Mouse (Mus musculus) MEL (cell line): ENCODE measurements at regions not wholly inside any gene's neighbourhood (a gene's known extent, or its start where the extent isn't known, plus 50 kb on each side); places are given as distances from the start of the nearest gene placed in this dataset.

ENCODE experiments used
- DNase-seq: peaks from one replicate; pipeline ENCODE4 v3.0.0; 2011; ENCODE audit warnings: low read depth, low spot score
- H3K27ac ChIP-seq: 2 replicates; pipeline ENCODE4 v1.5.1; 2012; ENCODE audit warnings: low read depth, mild to moderate bottlenecking, control low read depth, low read length, moderate library complexity; ENCODE audit not compliant: control insufficient read depth
- H3K27me3 ChIP-seq, 2 experiments: fragments of 150-350 bp in 1 of 2; sonication (generic) in 1 of 2; 2 replicates each; pipeline ENCODE4 v1.6.1; 2012; ENCODE audit warnings: low read length in 2 of 2, mild to moderate bottlenecking in 2 of 2, improper control_type of control experiment in 1 of 2, moderate library complexity in 1 of 2; ENCODE audit not compliant: insufficient read depth in 2 of 2, control insufficient read depth in 1 of 2
- H3K36me3 ChIP-seq, 2 experiments: 2 replicates each; pipeline ENCODE4 v1.6.1; 2012 to 2014; ENCODE audit warnings: low read length in 2 of 2, improper control_type of control experiment in 1 of 2, inconsistent platforms in 1 of 2, mild to moderate bottlenecking in 1 of 2; ENCODE audit not compliant: insufficient read depth in 2 of 2, control insufficient read depth in 1 of 2
- H3K4me1 ChIP-seq, 2 experiments: fragments of 150-350 bp in 1 of 2; sonication (generic) in 1 of 2; 2 replicates each; pipeline ENCODE4 v1.6.1; 2012; ENCODE audit warnings: low read length in 2 of 2, improper control_type of control experiment in 1 of 2, mild to moderate bottlenecking in 1 of 2; ENCODE audit not compliant: insufficient read depth in 2 of 2, control insufficient read depth in 1 of 2
- H3K4me3 ChIP-seq, 2 experiments: fragments of 150-350 bp in 1 of 2; sonication (generic) in 1 of 2; 2 replicates each; pipeline ENCODE4 v1.5.1; 2012; ENCODE audit warnings: low read depth in 2 of 2, low read length in 2 of 2, mild to moderate bottlenecking in 2 of 2, moderate library complexity in 2 of 2, control low read depth in 1 of 2, improper control_type of control experiment in 1 of 2; ENCODE audit not compliant: control insufficient read depth in 1 of 2, insufficient read depth in 1 of 2
- H3K79me2 ChIP-seq: 2 replicates; pipeline ENCODE4 v1.6.1; 2012; ENCODE audit warnings: mild to moderate bottlenecking, low read length, moderate library complexity; ENCODE audit not compliant: control insufficient read depth, poor library complexity, insufficient read depth
- H3K9ac ChIP-seq: 2 replicates; pipeline ENCODE4 v1.6.1; 2012; ENCODE audit warnings: low read depth, mild to moderate bottlenecking, control low read depth, low read length, moderate library complexity; ENCODE audit not compliant: control insufficient read depth, poor library complexity, severe bottlenecking
- H3K9me3 ChIP-seq: fragments of 150-350 bp; sonication (generic); replicated peaks from 2 replicates; pipeline ENCODE4 v1.6.1; 2012; ENCODE audit warnings: mild to moderate bottlenecking, low read length, improper control_type of control experiment, moderate library complexity; ENCODE audit not compliant: insufficient read depth
- CHD1 ChIP-seq: IDR thresholded peaks from 2 replicates; pipeline ENCODE4 v1.6.1; 2012; ENCODE audit warnings: low read depth, mild to moderate bottlenecking, inconsistent platforms, low read length, improper control_type of control experiment
- E2F4 ChIP-seq: IDR thresholded peaks from 2 replicates; pipeline ENCODE4 v1.6.1; 2011; ENCODE audit warnings: low read depth, low read length, improper control_type of control experiment, borderline replicate concordance
- ELF1 ChIP-seq: IDR thresholded peaks from 2 replicates; pipeline ENCODE4 v1.6.1; 2014; ENCODE audit warnings: low read depth, mild to moderate bottlenecking, inconsistent platforms, low read length, improper control_type of control experiment, moderate library complexity
- ETS1 ChIP-seq: IDR thresholded peaks from 2 replicates; pipeline ENCODE4 v1.6.1; 2012; ENCODE audit warnings: low read depth, mild to moderate bottlenecking, inconsistent platforms, low read length, improper control_type of control experiment, moderate library complexity
- GABPA ChIP-seq: IDR thresholded peaks from 2 replicates; pipeline ENCODE4 v1.6.1; 2012; ENCODE audit warnings: low read depth, mild to moderate bottlenecking, inconsistent platforms, low read length, improper control_type of control experiment, moderate library complexity
- GATA1 ChIP-seq: IDR thresholded peaks from 2 replicates; pipeline ENCODE4 v1.6.1; 2011; ENCODE audit warnings: low read depth, low read length, improper control_type of control experiment
- MAFK ChIP-seq: IDR thresholded peaks from 2 replicates; pipeline ENCODE4 v1.6.1; 2011; ENCODE audit warnings: low read depth, mild to moderate bottlenecking, low read length, improper control_type of control experiment, borderline replicate concordance
- MAX ChIP-seq: IDR thresholded peaks from 2 replicates; pipeline ENCODE4 v1.6.1; 2011; ENCODE audit warnings: low read length, improper control_type of control experiment
- MYC ChIP-seq: IDR thresholded peaks from 2 replicates; pipeline ENCODE4 v1.6.1; 2011; ENCODE audit warnings: low read depth, mild to moderate bottlenecking, low read length, improper control_type of control experiment, moderate library complexity
- NRF1 ChIP-seq: IDR thresholded peaks from 2 replicates; pipeline ENCODE4 v1.6.1; 2014; ENCODE audit warnings: low read depth, mild to moderate bottlenecking, inconsistent platforms, low read length, improper control_type of control experiment, moderate library complexity; ENCODE audit not compliant: poor library complexity, insufficient read depth, severe bottlenecking
- POLR2A ChIP-seq, 2 experiments: IDR thresholded peaks; 2 replicates each; pipeline ENCODE4 v1.6.1; 2011 to 2012; ENCODE audit warnings: low read length in 2 of 2, mild to moderate bottlenecking in 2 of 2, control low read depth in 1 of 2, improper control_type of control experiment in 1 of 2, low read depth in 1 of 2, moderate library complexity in 1 of 2; ENCODE audit not compliant: control insufficient read depth in 1 of 2, insufficient read depth in 1 of 2, poor library complexity in 1 of 2
- POLR2AphosphoS2 ChIP-seq: IDR thresholded peaks from 2 replicates; pipeline ENCODE4 v1.6.1; 2011; ENCODE audit warnings: low read length, improper control_type of control experiment
- SMC3 ChIP-seq: IDR thresholded peaks from 2 replicates; pipeline ENCODE4 v1.6.1; 2011; ENCODE audit warnings: low read depth, low read length, improper control_type of control experiment
- TBP ChIP-seq: IDR thresholded peaks from 2 replicates; pipeline ENCODE4 v1.8.0; 2011; ENCODE audit warnings: low read depth, low read length, improper control_type of control experiment
- TCF12 ChIP-seq: IDR thresholded peaks from 2 replicates; pipeline ENCODE4 v1.6.1; 2014; ENCODE audit warnings: low read depth, mild to moderate bottlenecking, inconsistent platforms, low read length, improper control_type of control experiment, moderate library complexity
- ZMIZ1 ChIP-seq: IDR thresholded peaks from 2 replicates; pipeline ENCODE4 v1.6.1; 2012; ENCODE audit warnings: low read depth, mild to moderate bottlenecking, inconsistent platforms, low read length, improper control_type of control experiment, moderate library complexity

DNA sequence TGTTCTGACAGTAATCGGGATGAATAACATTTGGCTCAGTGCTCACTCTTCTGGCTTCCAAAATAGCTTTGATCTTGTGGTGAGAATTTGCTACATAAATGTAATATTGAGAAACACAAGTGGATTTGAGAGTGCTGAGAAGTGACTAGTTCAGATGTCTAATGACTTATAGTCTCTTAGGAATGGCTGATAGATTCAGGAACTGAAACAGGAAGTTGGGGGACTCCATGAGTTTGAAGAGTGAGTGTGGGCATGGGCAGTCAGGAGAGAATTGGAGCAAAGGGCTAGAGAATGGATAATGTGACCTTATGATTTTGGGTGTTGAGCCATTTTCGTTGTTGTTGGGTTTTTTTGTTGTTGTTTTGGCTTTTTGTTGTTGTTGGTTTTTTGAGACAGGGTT, 70.9 kb upstream of the Cdkn2b start:
- Histone ChIP-seq H3K36me3 (peaks cover 0 to 15% of the 10 kb centered on the region in 2 experiments; a peak in 3 of 4 replicates), H3K79me2 (no peaks in the 10 kb centered on the region), H3K9me3 (no peaks in the 10 kb centered on the region), H3K27me3 (no peaks in the 10 kb centered on the region), H3K4me1 (peaks cover 4 to 9% of the 10 kb centered on the region in 2 experiments; a peak in 3 of 4 replicates), H3K27ac (no peak overlapping the region)
- no peak for DNase-seq
- TF ChIP-seq MAX = no peak
- TF ChIP-seq, all 39 proteins: peak for 0
- Histone ChIP-seq H3K9ac (no peak overlapping the region), H3K4me3 (no peak overlapping the region)

DNA sequence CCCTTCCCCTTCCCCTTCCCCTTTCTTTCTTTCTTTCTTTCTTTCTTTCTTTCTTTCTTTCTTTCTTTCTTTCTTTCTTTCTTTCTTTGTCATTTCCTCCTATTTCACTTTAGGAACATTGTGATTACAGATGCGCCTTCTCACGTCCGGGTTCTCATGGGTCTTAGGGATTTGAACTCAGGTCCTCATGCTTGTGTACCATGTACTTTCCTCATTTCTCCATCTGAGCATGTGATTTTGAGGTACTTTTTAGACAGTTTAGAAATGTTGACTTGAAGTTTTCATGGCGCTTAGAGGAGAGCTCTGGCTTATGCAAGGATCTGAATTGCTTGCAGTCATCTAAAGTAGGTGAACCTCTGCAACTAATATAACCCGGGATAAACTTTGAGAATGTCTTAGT, 70.2 kb upstream of the Cdkn2b start:
- no peaks in the 10 kb centered on the region for H3K27me3 ChIP-seq
- no peaks in the 10 kb centered on the region for H3K79me2 ChIP-seq
- H3K9me3 ChIP-seq = no peaks in the 10 kb centered on the region
- DNase-seq = no peak
- H3K36me3 ChIP-seq = peaks cover 0 to 10% of the 10 kb centered on the region in 2 experiments; a peak in 3 of 4 replicates
- TF ChIP-seq ZMIZ1 (no peak), NRF1 (no peak), ELF1 (no peak), GABPA (no peak), POLR2AphosphoS2 (no peak), E2F4 (no peak), POLR2A (IDR thresholded peaks at IDR 0.05; ENCODE audit: control insufficient read depth in 1 of 2, insufficient read depth in 1 of 2, low read depth in 1 of 2, low read length in 2 of 2, poor library complexity in 1 of 2) (no peak), SMC3 (no peak), MYC (no peak)
- H3K4me3 ChIP-seq = no peak overlapping the region
- no peak overlapping the region for H3K27ac ChIP-seq
- H3K9ac ChIP-seq = no peak overlapping the region
- H3K4me1 ChIP-seq = peaks cover 0 to 9% of the 10 kb centered on the region in 2 experiments; a peak in 2 of 4 replicates

- TF ChIP-seq TCF12 (0 out of 2 replicates have a peak, but pooled peaks have one; percentile 6), TBP (no peak), ETS1 (0 out of 2 replicates have a peak, but pooled peaks have one; percentile 8), GABPA (no peak), MAFK (no peak), ELF1 (no peak), GATA1 (peak; percentile 18; the same call in 1 of the 2 replicates), CHD1 (no peak), MAX (no peak)
- TF ChIP-seq, all 39 proteins: peak for 3
- Histone ChIP-seq H3K4me3 (no peak overlapping the region), H3K79me2 (no peaks in the 10 kb centered on the region), H3K9ac (no peak overlapping the region), H3K27ac (no peak overlapping the region), H3K4me1 (peaks cover 0 to 9% of the 10 kb centered on the region in 2 experiments; a peak in 2 of 4 replicates), H3K27me3 (no peaks in the 10 kb centered on the region), H3K36me3 (peaks cover 0 to 8% of the 10 kb centered on the region in 2 experiments; a peak in 3 of 4 replicates), H3K9me3 (no peaks in the 10 kb centered on the region)
- no peak for DNase-seq
Observed at GRCm38 (mm10) chr4:89380330-89380945, 69.6 kb upstream of the Cdkn2b start.
